Mouse (Mus musculus) intestine, postnatal 0 days (tissue): ENCODE results near the gene Wdr93. TPM values are rescaled to one million over a fixed set of nuclear protein-coding genes. Genes with fewer than 3 reads are reported as not detected.
A peak's percentile ranks its signal among the peaks of the same experiment; 100 is the strongest.

Experiments used
- ATAC-seq: fragments of 200-750 bp; cut with Nextera tagmentation; 2 replicates; pipeline ENCODE4 v1.8.0; 2017; ENCODE audit warnings: mild to moderate bottlenecking, moderate TSS enrichment, moderate library complexity
- H3K27ac ChIP-seq: fragments of 300-500 bp; sonication (generic); 2 replicates; pipeline ENCODE4 v1.5.1; 2014; ENCODE audit warnings: mild to moderate bottlenecking, low read depth, low read length, moderate library complexity
- H3K27me3 ChIP-seq: fragments of 300-500 bp; sonication (generic); replicated peaks from 2 replicates; pipeline ENCODE4 v1.6.1; 2014; ENCODE audit warnings: low read length, mixed read lengths; ENCODE audit not compliant: control insufficient read depth, insufficient read depth
- H3K36me3 ChIP-seq: fragments of 300-500 bp; sonication (generic); 2 replicates; pipeline ENCODE4 v1.6.1; 2014; ENCODE audit warnings: mild to moderate bottlenecking, moderate library complexity; ENCODE audit not compliant: control insufficient read depth, insufficient read depth
- H3K4me1 ChIP-seq: fragments of 300-500 bp; sonication (generic); replicated peaks from 2 replicates; pipeline ENCODE4 v1.6.1; 2014; ENCODE audit warnings: antibody characterized with exemption, low read length, mixed read lengths; ENCODE audit not compliant: control insufficient read depth, insufficient read depth
- H3K4me2 ChIP-seq: fragments of 300-500 bp; sonication (generic); replicated peaks from 2 replicates; pipeline ENCODE4 v1.6.1; 2014; ENCODE audit warnings: low read depth, mild to moderate bottlenecking, moderate library complexity
- H3K4me3 ChIP-seq: fragments of 300-500 bp; sonication (generic); 2 replicates; pipeline ENCODE4 v1.5.1; 2014; ENCODE audit warnings: low read depth, low read length
- H3K9ac ChIP-seq: fragments of 300-500 bp; sonication (generic); 2 replicates; pipeline ENCODE4 v1.6.1; 2014; ENCODE audit warnings: mild to moderate bottlenecking, low read depth, low read length
- H3K9me3 ChIP-seq: fragments of 300-500 bp; sonication (generic); 2 replicates; pipeline ENCODE4 v1.6.1; 2016; ENCODE audit warnings: mixed run types; ENCODE audit not compliant: control insufficient read depth
- CTCF ChIP-seq: sonication (generic); IDR thresholded peaks from 2 replicates; pipeline ENCODE4 v1.5.1; 2016; ENCODE audit warnings: low read depth, mild to moderate bottlenecking, control low read depth, antibody characterized with exemption, moderate library complexity
- WGBS: fragments of 180-500 bp; shearing (Covaris S2); extraction: QIAGEN DNeasy Blood & Tissue Kit; methylation state at CpG from one replicate; pipeline ENCODE4 v1.1.7; 2014; 5-methylcytosine and 5-hydroxymethylcytosine counted together
- polyA plus RNA-seq: library from polyadenylated mRNA; unstranded; fragments of >200 nt; fragmentation: Nextera tagmentation; extraction: Ambion mirVana; gene quantifications from 2 replicates; pipeline ENCODE4 v1.2.1, GENCODE M21; 2015

Gene Wdr93
- polyA plus RNA-seq, 1 experiment from 2014 or later: 0.05 TPM

DNA sequence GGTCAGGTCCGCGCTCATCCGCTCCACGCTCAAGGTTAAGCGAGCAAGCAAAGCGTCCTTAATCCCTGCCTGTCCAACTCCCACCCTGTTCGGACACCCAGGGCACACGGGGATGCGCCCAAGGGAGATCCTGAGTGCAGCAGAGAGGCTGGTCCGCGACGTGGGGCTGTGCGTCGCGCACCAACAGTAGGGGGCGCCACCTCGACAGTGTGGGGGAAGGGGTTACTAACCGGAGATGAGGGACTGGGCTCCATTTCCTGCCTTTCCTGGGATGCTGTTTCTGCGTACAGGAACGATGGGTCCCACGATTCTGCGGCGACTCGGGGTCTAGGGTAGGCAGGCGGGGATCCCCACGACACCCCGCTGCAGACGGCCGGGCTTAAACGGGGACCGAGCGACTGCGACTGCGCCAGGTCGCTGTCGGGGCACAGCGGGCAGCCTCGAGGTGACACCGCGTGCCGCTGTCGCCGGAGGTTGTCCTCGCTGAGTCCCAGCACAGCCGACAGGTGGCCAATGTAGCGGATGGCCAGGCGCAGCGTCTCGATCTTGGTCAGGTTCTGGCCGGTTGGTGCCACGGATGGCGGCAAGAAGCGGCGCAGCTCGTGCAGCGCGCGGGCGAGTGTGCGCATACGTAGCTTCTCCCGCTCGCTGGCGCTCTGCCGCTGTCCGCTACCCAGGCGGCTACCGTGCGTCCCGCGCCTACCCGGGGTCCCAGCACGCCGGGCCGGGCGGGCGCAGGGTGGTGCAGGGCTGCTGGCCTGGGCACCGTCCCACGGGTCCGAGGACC is 49.9 kb downstream of the Wdr93 start:
- ATAC-seq: peak; percentile 29
- H3K36me3 ChIP-seq: no peaks in the 10 kb centered on the region
- H3K27me3 ChIP-seq: peaks cover 23% of the 10 kb centered on the region
- H3K4me2 ChIP-seq: peak overlapping the region; percentile 75
- peaks cover 11% of the 10 kb centered on the region for H3K4me1 ChIP-seq
- H3K9me3 ChIP-seq: no peaks in the 10 kb centered on the region
- TF ChIP-seq CTCF: peak; percentile 78
- H3K9ac ChIP-seq: peak overlapping the region; percentile 27; the same call in 1 of the 2 replicates
- no peak overlapping the region for H3K27ac ChIP-seq
- WGBS: 1% methylated on average over 78 of the region's 80 CpGs
- peak overlapping the region; percentile 38 for H3K4me3 ChIP-seq

DNA sequence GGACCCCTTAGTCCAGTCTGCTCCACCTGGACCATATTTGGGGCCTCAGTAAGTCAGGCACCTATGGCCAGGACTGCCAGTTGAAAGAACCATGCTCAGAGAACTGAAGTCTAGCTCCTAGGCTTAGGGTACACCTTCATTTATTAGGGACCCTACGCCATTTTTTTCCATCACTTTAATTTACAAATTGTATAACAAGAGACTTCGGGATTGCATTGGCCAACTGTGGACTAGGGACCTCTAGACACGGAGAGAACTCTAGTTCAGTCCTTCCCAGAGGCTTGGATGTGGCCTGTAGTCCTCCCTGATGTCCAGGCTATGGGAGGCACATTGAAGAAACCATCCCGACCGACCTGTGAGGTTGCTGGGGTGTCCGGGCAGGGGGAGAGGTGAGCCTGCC is 50.7 kb downstream of the Wdr93 start, which contains the start of gene Mesp1:
Gene Mesp1 (minus strand): TSS at position 101 of the 400 bp plus-strand sequence.
- no peak for ATAC-seq
- TF ChIP-seq CTCF: no peak
- 78% methylated on average over 6 of the region's 6 CpGs for WGBS
- Histone ChIP-seq H3K4me3 (peak within 1 kb of the TSS; percentile 38), H3K36me3 (no peaks in the 10 kb centered on the region), H3K27me3 (peaks cover 23% of the 10 kb centered on the region), H3K9me3 (no peaks in the 10 kb centered on the region), H3K9ac (peak within 1 kb of the TSS; percentile 27; the same call in 1 of the 2 replicates), H3K4me1 (peaks cover 11% of the 10 kb centered on the region), H3K27ac (no peak within 1 kb of the TSS), H3K4me2 (peak within 1 kb of the TSS; percentile 75)

DNA sequence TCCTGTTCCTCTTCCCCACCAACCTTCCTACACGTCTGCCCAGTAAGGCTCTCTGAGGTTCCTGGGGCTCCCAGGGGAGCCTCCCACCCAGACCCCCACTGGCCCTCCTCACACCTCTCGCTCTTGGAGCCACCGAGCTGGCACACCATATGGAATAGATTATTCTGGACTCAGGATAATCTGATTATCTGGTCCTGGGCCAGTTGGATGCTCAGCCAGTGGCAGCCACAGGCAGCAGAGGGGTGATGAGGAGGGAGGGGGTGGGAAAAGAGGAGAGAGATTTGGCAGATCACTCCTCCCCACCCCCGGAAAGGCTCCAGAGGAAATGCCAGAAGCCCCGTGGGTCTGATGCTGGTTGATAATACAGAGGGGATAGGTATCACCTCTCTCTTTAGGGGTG is 55.6 kb downstream of the Wdr93 start:
- Histone ChIP-seq H3K27ac (no peak overlapping the region), H3K4me3 (no peak overlapping the region), H3K27me3 (0 out of 2 replicates have a peak, but pooled peaks cover 4% of the 10 kb centered on the region), H3K9me3 (no peaks in the 10 kb centered on the region), H3K4me1 (no peaks in the 10 kb centered on the region), H3K36me3 (no peaks in the 10 kb centered on the region), H3K9ac (no peak overlapping the region), H3K4me2 (no peak overlapping the region)
- no peak for TF ChIP-seq CTCF
- no peak for ATAC-seq
- WGBS: 42% methylated on average over 5 of the region's 5 CpGs

DNA sequence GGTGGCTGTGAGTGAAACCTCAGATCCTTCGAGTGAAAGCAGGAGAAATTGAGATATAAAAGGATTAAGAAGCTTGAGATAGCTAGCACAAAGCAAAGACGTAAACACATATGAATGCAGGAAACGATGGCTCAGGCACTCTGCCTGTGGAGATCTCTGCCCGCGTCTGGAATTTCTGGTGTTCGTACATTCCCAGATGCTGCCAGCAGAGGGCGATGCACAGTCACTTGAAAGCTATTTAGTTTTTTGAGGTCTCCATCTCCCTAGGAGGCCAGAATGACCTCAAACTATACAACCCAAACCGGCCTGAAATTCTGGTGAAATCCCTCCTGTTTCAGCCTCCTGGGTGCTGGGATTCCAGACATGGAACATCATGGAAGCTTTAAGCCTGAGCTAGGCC is 56.1 kb downstream of the Wdr93 start:
- no peak for ATAC-seq
- no peaks in the 10 kb centered on the region for H3K4me1 ChIP-seq
- 2% methylated on average over 8 of the region's 8 CpGs for WGBS
- no peak overlapping the region for H3K9ac ChIP-seq
- no peaks in the 10 kb centered on the region for H3K36me3 ChIP-seq
- H3K9me3 ChIP-seq: no peaks in the 10 kb centered on the region
- 0 out of 2 replicates have a peak, but pooled peaks cover under 1% of the 10 kb centered on the region for H3K27me3 ChIP-seq
- TF ChIP-seq CTCF: peak; percentile 91
- no peak overlapping the region for H3K4me3 ChIP-seq
- no peak overlapping the region for H3K4me2 ChIP-seq
- H3K27ac ChIP-seq: no peak overlapping the region

DNA sequence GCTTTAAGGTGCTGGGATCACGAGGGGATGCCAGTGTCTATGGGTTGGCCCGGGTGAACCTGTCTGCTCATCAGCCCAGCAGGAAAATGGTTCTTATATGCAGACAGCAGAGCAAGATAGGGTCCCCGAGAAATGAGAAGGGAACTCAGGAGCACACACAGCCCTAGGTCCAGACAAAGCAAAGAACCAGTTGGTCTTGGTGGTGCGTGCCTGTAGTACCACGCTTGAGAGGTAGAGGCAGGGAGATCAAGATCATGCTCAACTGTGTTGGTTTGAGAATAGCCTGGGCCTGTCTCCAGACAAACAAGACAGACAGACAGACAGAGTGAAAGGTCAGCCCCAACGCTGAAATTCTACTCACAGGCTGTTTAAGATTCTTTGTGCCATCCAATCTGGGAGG is 56.5 kb downstream of the Wdr93 start:
- Histone ChIP-seq H3K9ac (no peak overlapping the region), H3K4me2 (no peak overlapping the region), H3K27me3 (no peaks in the 10 kb centered on the region), H3K4me1 (no peaks in the 10 kb centered on the region), H3K36me3 (no peaks in the 10 kb centered on the region), H3K4me3 (no peak overlapping the region), H3K9me3 (no peaks in the 10 kb centered on the region), H3K27ac (no peak overlapping the region)
- no peak for ATAC-seq
- TF ChIP-seq CTCF: no peak
- WGBS: 74% methylated on average over 6 of the region's 6 CpGs

DNA sequence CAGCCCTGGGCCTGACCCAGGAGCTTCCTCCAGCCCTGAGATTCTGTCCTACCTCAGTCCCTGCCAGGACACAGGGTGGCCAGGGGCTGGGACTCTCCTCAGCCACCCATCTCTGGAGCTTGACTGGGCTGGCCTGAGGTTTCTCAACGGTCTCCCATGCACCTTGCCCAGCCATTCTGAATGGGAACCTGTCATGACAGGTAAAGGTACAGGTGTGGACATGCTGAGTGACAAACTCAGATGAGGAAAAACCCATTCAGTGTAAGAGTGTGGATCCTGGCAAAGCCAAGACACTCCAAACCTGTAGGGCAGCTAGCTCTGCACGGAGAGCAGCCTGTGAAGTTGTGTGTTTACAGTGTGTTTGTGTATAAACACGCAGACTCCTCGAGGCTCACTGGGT is 57.4 kb downstream of the Wdr93 start:
- WGBS: 67% methylated on average over 4 of the region's 4 CpGs
- Histone ChIP-seq H3K27me3 (no peaks in the 10 kb centered on the region), H3K9ac (no peak overlapping the region), H3K36me3 (no peaks in the 10 kb centered on the region), H3K4me1 (no peaks in the 10 kb centered on the region), H3K4me3 (no peak overlapping the region), H3K9me3 (no peaks in the 10 kb centered on the region), H3K4me2 (no peak overlapping the region), H3K27ac (no peak overlapping the region)
- no peak for TF ChIP-seq CTCF
- no peak for ATAC-seq
